Mouse (Mus musculus) skeletal muscle tissue, adult 2 months (tissue): ENCODE data around the gene Pex26.

Experiments
- DNase-seq: peaks from one replicate; pipeline ENCODE4 v3.0.0-alpha.2; 2012; ENCODE audit warnings: low read depth, low spot score

The Pex26 gene

GRCm38 (mm10) chr6:121183414-121184173, at the start of gene Pex26:
Gene Pex26, plus strand, starts transcription at chr6:121183667.
- DNase-seq, result peak; percentile 88

DNA sequence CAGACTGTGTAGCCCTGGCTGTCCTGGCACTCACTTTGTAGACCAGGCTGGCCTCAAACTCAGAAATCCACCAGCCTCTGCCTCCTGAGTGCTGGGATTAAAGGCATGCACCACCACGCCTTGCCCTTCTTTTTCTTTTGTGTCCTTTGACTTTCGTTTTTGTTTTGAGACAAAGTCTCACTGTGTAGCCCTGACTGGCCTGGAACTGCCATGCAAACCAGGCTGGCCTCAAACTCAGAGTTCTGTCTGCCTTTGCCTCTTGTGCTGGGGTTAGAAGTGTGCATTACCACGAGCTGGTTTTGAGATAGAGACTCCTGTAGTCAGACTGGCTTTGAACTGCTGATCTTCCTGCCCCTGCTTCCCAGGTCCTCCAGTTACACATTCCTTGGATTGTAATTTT, 49.2 kb upstream of the Pex26 start:
- no peak for DNase-seq

DNA sequence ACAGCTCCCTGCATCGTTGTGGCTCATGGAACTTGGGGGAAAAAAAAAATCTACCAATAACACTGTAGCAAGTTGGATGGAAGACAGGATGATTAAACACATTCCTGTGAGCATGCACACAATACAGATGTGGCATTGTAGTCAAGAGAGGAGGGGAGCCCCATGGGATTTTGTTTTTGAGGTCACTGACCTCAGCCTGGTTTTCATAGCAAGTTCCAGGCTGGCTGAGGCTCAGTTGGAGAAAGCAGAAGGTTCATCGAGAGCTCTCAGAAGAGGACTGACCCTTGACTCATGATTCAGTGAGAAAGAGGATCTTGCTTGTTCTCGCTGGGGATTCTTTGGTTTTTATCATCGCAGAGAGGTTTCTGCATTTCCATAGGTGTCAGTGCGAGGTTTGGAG, 48.6 kb upstream of the Pex26 start:
- DNase-seq, result peak; percentile 56

- no peak for DNase-seq
Observed at GRCm38 (mm10) chr6:121137222-121137621, 46.2 kb upstream of the Pex26 start.

DNA sequence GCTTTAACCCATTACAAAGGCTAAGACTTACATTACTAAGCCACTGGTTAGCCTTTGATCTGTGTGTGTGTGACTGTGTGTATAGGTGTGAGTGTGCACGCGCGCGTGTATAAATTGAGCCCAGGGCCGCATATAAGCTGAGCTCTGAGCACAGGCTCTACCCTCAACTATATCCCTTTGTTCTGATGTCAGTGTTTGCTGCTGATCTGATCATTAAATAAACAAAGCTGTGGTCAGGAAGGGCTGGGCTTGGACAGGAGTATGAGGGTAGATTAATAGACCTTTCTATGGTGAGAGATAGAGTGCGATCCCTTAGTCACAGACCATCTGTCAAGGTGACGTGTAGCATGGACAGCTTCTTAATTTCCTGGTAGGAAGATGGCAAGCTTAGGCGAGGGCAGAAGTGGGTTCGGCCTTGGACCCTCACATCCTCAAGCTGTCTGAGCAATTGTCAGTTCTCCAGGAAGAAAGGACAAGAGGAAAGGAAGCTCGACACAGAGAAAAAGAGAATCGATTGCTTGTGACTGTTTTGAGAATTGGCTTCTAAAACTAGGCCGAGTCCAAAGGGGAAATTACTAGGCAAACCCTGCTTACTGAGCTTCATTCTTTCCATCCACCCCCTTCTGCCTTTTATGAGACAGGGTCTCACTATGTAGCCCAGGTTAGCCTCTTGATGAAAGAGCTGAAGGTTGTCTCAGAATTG, 45.0 kb upstream of the Pex26 start:
- DNase-seq, result no peak

GRCm38 (mm10) chr6:121139271-121139670, 44.2 kb upstream of the Pex26 start:
- peak; percentile 81 for DNase-seq

DNA sequence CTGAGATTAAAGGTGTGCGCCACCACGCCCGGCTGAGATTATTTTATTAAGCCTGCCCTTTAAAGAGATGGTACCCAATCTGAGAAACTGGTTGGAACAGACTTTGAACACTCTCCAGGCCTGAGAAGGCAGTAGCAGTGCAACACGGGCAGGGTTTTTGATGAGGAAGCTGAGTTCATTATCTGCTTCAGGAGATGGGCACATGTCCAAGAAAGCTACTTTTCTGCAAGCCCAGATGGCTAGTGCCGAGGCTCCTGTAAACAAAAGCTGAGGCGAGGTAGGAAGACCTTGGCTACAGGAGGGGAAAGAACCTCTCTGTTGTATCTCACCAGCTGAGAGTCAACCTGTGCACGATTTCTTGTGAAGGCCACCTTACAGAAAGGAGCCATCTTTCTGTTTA, 41.2 kb upstream of the Pex26 start:
- no peak for DNase-seq

DNA sequence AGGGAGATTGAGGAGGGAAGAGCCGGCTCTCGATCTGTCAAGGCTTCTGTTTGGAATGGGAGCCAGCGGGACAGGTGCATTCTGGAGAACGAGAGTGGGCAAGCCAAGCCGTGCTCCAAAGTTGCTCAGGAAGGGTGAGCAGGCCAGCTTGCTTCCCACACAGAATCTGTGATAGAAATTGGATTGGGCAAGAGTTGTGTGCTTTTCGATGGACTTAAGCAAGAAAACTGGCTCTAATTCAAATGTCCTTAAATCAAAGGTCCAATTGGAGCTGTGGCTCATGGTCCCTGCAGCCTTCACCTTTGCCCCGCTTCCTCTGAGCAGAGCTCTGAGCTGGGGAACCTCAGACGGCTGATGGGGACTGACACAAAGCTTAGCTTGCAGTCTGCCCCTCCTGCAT, 40.0 kb upstream of the Pex26 start:
- DNase-seq, result peak; percentile 58

GRCm38 (mm10) chr6:121144066-121144465, 39.4 kb upstream of the Pex26 start:
- peak; percentile 71 for DNase-seq

- peak; percentile 36 for DNase-seq
Observed at GRCm38 (mm10) chr6:121145010-121145604, 38.4 kb upstream of the Pex26 start.

DNA sequence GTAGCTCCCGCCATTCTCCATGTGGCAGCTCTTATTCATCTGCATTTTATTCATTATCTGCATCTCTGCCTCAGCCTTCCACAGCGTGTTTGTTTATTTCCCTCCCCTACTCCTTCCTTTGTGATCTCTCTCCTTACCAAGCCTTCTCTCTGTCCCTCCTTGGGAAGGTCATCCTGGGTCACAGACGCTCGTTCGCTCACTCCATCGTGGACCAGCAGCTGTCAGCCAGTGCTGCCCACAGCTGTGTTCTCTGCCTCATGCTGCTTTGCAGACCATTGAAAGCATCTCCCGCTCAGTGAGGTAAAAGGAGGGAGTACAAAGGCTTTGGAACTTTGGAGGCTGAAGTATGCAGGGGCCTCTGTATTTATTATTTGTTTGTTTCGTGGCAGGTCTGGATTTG, 37.6 kb upstream of the Pex26 start:
- DNase-seq, result no peak

DNA sequence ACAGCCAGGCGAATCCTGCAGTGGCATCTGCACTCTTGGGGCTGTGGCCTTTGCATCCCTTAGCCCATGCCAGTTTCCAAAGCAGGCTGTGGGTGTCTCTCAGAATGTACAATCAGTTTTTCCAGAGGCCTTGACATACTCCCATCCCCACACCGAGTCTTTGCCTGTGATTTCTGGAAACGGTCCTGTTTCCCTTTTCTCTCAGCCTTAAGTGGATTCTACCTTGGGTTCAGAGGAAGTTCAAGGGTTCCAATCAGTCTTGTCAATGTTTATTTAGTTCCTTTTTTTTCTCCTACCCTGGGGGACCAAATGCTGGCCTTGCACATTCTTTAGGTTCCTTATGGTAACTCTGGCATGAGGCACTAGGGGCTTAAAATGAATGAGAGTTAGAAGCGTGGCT, 36.7 kb upstream of the Pex26 start:
- no peak for DNase-seq

DNA sequence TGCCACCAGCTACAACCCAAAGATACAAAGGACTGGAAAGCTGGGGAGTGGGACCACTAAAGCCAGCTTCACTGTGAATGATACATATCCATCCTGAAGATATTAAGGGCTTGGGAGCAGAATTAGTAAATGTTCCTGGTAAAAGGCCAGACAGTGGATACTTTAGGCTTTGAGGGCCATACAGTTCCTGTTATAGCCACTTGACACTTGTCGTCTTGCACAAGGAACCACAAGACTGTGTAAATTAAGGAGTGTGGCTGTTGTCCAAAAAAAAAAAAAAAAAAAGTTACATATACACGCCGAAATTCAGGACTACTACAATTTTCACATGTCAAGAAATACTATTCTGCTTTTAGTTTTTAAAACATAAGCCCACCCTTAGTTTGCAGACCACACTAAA, 35.1 kb upstream of the Pex26 start:
- DNase-seq, result no peak

GRCm38 (mm10) chr6:121149420-121149819, 34.0 kb upstream of the Pex26 start:
- no peak for DNase-seq

DNA sequence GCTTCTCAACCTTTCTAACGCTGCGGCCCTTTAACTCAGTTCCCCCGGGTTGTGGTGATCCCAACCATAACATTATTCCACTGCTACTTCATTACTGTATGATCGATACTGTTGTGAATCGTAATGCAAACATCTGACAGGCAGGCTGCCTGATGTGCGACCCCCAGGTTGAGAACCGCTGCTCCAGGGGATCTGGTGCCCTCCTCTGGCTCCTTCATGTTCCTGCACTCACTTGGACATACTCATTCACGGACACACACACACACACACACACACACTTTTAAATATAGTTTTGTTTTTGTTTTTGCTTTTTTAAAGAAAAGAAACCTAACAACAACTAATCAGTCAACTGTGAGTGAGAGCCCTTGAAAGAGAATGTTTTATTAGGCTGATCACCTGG, 33.3 kb upstream of the Pex26 start:
- DNase-seq, result no peak

DNA sequence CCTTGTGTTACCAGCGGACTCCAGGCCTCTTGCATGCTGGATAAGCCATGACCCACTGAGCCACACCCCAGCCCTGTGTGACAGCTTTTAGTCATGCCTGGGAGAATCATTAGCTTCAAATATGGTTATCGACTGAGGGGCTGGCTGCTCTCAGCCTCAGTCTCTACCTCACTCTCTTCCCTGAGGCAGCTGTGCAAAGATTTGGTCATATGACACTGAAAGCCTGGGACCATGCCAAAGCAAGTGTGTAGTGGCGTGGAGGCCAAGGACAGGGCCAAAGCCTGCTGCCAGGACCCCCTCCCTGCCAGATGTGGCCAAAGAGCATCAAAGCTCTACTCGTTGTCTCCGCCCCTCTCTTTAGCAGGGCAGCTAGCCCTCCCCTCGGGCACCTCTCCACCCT, 31.7 kb upstream of the Pex26 start:
- DNase-seq, result peak; percentile 73

GRCm38 (mm10) chr6:121153177-121153576, 30.3 kb upstream of the Pex26 start:
- no peak for DNase-seq

DNA sequence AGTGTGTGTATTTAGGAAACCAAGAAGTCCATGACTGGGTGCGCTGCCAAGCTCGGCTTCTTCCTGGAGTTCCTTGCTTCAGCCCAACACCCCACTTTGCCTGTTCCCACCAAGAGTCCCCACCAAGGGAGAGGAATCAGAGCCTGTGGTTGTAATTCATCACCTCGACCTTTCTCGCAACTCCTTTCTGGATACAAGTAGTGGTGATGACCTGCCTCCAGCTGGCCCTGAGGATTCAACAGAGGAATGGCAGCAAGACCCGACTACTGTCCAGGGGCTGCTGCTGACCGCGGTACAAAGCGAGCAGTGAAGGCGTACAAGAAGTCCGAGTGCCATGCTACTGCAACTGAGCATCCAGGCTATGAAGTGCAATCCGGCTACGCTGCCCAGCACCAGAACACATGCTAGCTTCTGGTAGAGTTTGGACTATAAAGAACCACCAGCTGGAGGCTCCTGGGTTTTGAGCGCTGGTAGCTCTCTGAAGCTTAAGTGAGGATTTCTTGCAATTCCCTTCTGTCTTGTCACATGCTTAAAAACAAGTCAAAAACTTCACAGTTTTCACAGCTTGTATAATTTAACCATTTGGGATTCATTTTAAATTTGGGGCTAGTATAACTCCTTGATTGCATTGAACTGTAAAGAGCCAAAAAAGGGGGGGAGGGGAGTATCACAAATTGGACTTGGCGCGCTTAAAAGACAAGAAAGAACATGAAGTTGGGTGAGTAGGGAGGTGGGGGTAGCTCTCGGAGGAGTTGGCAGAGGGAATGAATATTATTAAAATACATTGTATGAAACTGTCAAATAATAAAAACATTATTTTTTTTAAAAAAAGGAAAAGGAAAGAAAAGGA, 28.8 kb upstream of the Pex26 start:
- DNase-seq, result no peak

GRCm38 (mm10) chr6:121156030-121156429, 27.4 kb upstream of the Pex26 start:
- DNase-seq, result peak; percentile 46

DNA sequence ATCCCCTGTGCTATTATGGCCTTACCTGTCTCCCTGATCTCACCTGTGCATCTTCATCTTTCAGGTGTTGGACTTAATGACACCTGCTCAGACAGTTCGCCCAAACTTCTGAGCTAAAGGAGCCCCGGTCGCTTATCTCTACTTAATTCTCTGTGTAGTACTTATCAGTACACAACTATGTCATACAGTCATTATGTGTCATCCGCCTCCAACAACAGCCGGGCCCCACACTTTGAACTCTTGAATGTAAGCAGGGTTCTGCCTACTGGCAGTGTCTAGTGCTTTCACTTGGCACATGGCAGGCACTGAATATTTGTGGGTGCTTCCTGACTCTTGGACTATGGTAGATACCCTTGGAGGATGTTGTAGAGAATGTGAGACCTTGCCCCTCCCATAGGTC, 23.9 kb upstream of the Pex26 start:
- DNase-seq, result no peak

GRCm38 (mm10) chr6:121160126-121160525, 23.3 kb upstream of the Pex26 start:
- no peak for DNase-seq

DNA sequence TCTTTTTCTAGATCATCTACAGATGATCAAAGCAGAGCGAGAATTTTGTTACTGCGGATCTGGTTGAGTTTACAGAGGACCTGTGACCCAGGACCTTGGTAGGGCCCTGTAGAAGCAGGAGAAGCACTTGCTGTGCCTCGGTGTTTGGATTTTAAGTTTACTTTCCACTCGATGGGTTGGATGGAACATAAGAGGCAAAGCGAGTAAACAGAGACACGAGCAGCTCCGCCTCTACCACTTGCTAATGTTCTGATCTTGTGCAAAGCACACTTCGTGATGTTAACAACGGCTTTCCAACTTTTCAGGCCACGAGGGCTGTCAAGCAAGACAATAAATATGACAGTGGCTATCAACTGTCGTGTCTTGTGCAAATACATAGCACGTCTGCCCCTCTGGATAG, 20.9 kb upstream of the Pex26 start:
- no peak for DNase-seq
